Mouse (Mus musculus) cerebellum, adult 2 months (tissue): ENCODE results near the gene Ephb2. TPM values are rescaled to one million over a fixed set of nuclear protein-coding genes. Genes with fewer than 3 reads are reported as not detected.

Source experiments
- DNase-seq, 2 experiments: peaks; one replicate each; pipeline ENCODE4 v3.0.0; 2021
- H3K27ac ChIP-seq: fragments of 200-500 bp; 2 replicates; pipeline ENCODE4 v1.5.1; 2012; ENCODE audit warnings: low read length, control low read depth, inconsistent platforms; ENCODE audit not compliant: insufficient read depth
- H3K27me3 ChIP-seq: fragments of 200-500 bp; 2 replicates; pipeline ENCODE4 v1.6.1; 2012; ENCODE audit warnings: inconsistent platforms, mild to moderate bottlenecking, low read length, moderate library complexity; ENCODE audit not compliant: control insufficient read depth, insufficient read depth
- H3K4me1 ChIP-seq: fragments of 200-500 bp; 2 replicates; pipeline ENCODE4 v1.6.1; 2011; ENCODE audit warnings: low read length; ENCODE audit not compliant: control insufficient read depth, insufficient read depth
- H3K4me3 ChIP-seq: fragments of 200-500 bp; replicated peaks from 2 replicates; pipeline ENCODE3; 2011; ENCODE audit warnings: mild to moderate bottlenecking, low read depth, low read length, control low read depth; ENCODE audit not compliant: insufficient read depth
- CTCF ChIP-seq: fragments of 200-500 bp; IDR thresholded peaks from 2 replicates; pipeline ENCODE4 v1.5.1; 2011; ENCODE audit warnings: low read depth, mild to moderate bottlenecking, control low read depth, low read length, moderate library complexity, borderline replicate concordance; ENCODE audit not compliant: insufficient read depth
- POLR2A ChIP-seq: fragments of 200-500 bp; IDR thresholded peaks from 2 replicates; pipeline ENCODE4 v1.6.1; 2011; ENCODE audit warnings: low read length, control low read depth, borderline replicate concordance; ENCODE audit not compliant: insufficient read depth
- WGBS: fragments of 180-500 bp; shearing (Covaris S2); methylation state at CpG from one replicate; pipeline ENCODE4 v1.1.7; 2018; 5-methylcytosine and 5-hydroxymethylcytosine counted together
- polyA plus RNA-seq: library from polyadenylated mRNA; depleted of rRNA; stranded (reverse); fragments of >200 nt; gene quantifications from 2 replicates; pipeline ENCODE4 v1.2.3, GENCODE M21; 2012

The Ephb2 gene
- polyA plus RNA-seq, 1 experiment, result 29.1 TPM

DNA sequence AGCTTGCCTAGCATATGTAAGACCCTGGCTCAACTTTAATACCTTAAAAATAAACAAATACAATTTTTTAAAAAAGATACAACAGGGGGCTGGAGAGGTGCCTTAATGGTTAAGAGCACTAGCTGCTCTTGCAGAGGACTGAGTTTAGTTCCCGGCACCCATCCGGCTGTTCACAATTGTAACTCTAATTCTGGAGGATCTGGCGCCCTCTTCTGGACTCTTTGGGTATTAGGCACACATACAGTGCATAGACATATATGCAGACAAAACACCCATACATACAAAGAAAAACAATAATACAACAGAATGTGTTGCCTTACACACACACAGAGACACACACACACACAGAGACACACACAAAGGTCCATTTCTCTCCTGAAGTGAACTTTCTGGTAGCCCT lies 67.3 kb downstream of the Ephb2 start:
- no peak overlapping the region for H3K4me3 ChIP-seq
- no peaks in the 10 kb centered on the region for H3K4me1 ChIP-seq
- no peaks in the 10 kb centered on the region for H3K27me3 ChIP-seq
- TF ChIP-seq POLR2A, result no peak
- no peak for TF ChIP-seq CTCF
- 97% methylated on average over 3 of the region's 3 CpGs for WGBS
- no peak overlapping the region for H3K27ac ChIP-seq
- DNase-seq, result no peak

GRCm38 (mm10) chr4:136765080-136765479 lies 70.7 kb downstream of the Ephb2 start:
- DNase-seq, result no peak
- no peak overlapping the region for H3K27ac ChIP-seq
- H3K27me3 ChIP-seq, result no peaks in the 10 kb centered on the region
- H3K4me3 ChIP-seq, result no peak overlapping the region
- WGBS, result 67% methylated on average over 7 of the region's 7 CpGs
- no peak for TF ChIP-seq CTCF
- TF ChIP-seq POLR2A, result no peak
- no peaks in the 10 kb centered on the region for H3K4me1 ChIP-seq

DNA sequence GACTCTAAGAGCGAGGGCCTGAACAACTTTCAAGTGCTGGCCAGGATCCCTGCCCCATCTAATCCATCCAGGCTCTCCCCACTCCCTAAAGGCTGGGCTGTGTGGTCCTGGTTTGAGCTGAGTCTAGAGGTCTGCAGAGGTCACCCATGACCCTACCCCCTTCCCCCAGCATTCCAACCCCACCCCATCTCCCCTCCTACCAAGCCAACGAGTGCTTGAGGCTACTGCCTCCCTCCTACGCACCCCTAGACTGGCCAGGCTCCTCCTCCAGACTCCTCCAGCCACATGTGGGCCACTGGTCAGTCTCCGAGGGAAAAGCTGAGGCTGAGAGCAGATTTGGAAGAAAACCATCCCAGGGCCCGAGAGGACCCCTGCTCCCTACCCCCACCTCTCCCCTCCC lies 72.4 kb downstream of the Ephb2 start:
- no peaks in the 10 kb centered on the region for H3K27me3 ChIP-seq
- WGBS, result 78% methylated on average over 5 of the region's 5 CpGs

DNA sequence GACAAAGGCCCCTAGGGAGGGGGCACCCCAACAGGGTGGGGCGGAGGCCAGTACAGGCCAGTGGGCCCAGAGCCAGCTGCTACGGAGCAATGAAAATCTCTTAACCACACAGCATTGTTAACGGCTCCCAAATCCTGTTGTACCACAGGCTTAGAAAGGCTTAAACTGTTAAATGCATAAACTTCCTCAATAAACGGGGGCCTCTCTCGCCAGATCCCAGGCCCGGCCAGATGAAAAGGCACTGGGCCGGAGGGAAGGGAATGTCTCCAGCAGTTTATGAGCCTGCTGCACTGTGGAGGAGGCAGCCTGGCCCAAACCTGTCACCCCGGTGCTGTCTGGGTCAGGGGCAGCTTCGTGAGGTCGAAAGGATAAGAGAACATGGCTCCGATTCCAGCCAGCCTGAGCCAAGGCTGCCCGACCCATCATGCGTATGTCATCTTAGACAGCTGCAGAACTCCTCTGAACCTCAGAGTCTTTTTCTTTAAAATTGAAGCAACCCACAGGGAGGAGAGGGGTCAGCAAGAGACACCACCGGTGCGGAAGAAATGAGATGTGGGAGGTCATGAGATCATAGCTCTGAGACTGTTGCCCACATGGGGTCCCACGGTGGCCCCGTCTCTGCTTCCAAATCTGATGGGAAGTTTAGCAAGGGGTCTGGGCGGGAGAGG lies 73.9 kb downstream of the Ephb2 start:
- Histone ChIP-seq H3K4me3 (no peak overlapping the region), H3K27me3 (no peaks in the 10 kb centered on the region), H3K4me1 (peaks cover 9% of the 10 kb centered on the region), H3K27ac (no peak overlapping the region)
- WGBS, result 51% methylated on average over 18 of the region's 18 CpGs
- TF ChIP-seq CTCF, result no peak
- TF ChIP-seq POLR2A, result no peak
- no peak for DNase-seq

More for the DNA sequence above, 72.4 kb downstream of the Ephb2 start:
- Histone ChIP-seq H3K4me1 (no peaks in the 10 kb centered on the region), H3K27ac (no peak overlapping the region), H3K4me3 (no peak overlapping the region)
- no peak for DNase-seq
- TF ChIP-seq CTCF, result no peak
- no peak for TF ChIP-seq POLR2A

GRCm38 (mm10) chr4:136760882-136761281 lies 74.9 kb downstream of the Ephb2 start:
- 81% methylated on average over 11 of the region's 11 CpGs for WGBS
- no peak overlapping the region for H3K4me3 ChIP-seq
- H3K27me3 ChIP-seq, result no peaks in the 10 kb centered on the region
- H3K27ac ChIP-seq, result no peak overlapping the region
- no peak for TF ChIP-seq POLR2A
- TF ChIP-seq CTCF, result no peak
- no peak for DNase-seq
- peaks cover 13% of the 10 kb centered on the region for H3K4me1 ChIP-seq

- no peaks in the 10 kb centered on the region for H3K27me3 ChIP-seq
- no peak overlapping the region for H3K27ac ChIP-seq
- peaks cover 24% of the 10 kb centered on the region for H3K4me1 ChIP-seq
- 77% methylated on average over 4 of the region's 4 CpGs for WGBS
- TF ChIP-seq CTCF, result no peak
- DNase-seq, result no peak
- H3K4me3 ChIP-seq, result no peak overlapping the region
These were observed 78.7 kb downstream of the Ephb2 start for GRCm38 (mm10) chr4:136757096-136757495.

DNA sequence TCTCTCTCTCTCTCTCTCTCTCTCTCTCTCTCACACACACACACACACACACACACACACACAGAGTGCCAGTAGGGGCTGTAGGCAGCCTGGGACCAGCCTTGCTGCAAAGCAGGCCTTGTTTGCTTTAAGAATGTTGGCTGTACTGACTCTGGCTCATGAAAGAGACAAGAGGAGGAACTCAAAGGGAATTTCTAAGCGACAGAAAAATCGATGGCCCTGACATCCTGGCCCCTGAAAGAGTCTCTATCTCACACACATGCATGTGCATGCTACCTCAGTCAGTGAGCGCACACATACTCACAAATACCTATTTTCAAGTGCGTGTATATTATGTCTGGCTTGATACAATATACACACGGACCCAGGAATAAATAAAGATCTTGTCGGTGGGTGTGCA lies 79.3 kb downstream of the Ephb2 start:
- WGBS, result 67% methylated on average over 6 of the region's 6 CpGs
- no peak overlapping the region for H3K4me3 ChIP-seq
- no peak overlapping the region for H3K27ac ChIP-seq
- peaks cover 27% of the 10 kb centered on the region for H3K4me1 ChIP-seq
- TF ChIP-seq CTCF, result no peak
- TF ChIP-seq POLR2A, result no peak
- DNase-seq, result no peak
- H3K27me3 ChIP-seq, result no peaks in the 10 kb centered on the region

DNA sequence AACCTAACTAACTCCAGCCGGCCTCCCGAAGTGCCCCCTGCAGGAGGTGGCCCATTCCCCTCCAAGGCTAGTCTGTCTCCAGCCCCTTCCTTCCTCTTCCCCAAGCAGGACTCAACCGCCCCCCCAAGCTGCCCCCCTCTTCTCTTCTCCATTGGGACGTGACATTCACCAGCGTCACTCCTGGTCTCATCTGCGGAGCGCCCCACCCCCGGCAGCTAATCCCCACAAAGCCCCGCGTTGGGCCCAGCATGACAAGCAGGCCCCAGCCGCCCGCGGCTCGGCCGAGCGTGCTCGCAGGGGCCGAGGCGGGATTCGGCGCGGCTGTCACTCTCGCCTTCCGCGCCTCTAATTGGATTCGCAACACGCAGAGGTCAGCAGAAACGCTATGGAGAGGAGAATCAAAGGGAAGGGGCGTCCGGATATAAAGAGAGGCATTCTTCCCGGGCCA lies 80.4 kb downstream of the Ephb2 start:
- Histone ChIP-seq H3K4me3 (peak overlapping the region; percentile 2), H3K4me1 (peaks cover 37% of the 10 kb centered on the region), H3K27ac (no peak overlapping the region), H3K27me3 (no peaks in the 10 kb centered on the region)
- WGBS, result 25% methylated on average over 31 of the region's 31 CpGs
- no peak for DNase-seq
- no peak for TF ChIP-seq POLR2A
- no peak for TF ChIP-seq CTCF
